Comparison of ENCODE assay signal across 24 mouse cellular contexts in genomic region chr16:10621710-10622109, GRCm38 (mm10).
DNase-seq lines count a peak whose midpoint lies in the region; ATAC-seq and TF ChIP-seq lines count a peak whose summit lies in the region.
"Had no signal": no experiment of that assay in that cellular context is flagged by ENCODE, and none has a peak within 500 bp of the region (broad histone marks: within the 10 kb centered on the region; RNA-seq: fewer than 3 reads in every experiment).

No protein-coding gene starts in this region.

- no peaks in the 10 kb centered on the region for H3K36me3 ChIP-seq in lung, embryonic 15.5 days
- peaks cover 30% of the 10 kb centered on the region; the same call in 1 of the 2 replicates for H3K36me3 ChIP-seq in embryonic facial prominence, embryonic 13.5 days
- no peaks in the 10 kb centered on the region for H3K36me3 ChIP-seq in stomach, embryonic 16.5 days (ENCODE audit: control insufficient read depth, insufficient read depth, low read length)
- H3K36me3 ChIP-seq in hindbrain, embryonic 14.5 days (replicated peaks; ENCODE audit: control insufficient read depth, insufficient read depth) = peaks cover 34% of the 10 kb centered on the region

- H3K4me2 ChIP-seq in lung, embryonic 15.5 days = no peak overlapping the region
- H3K4me2 ChIP-seq in embryonic facial prominence, embryonic 13.5 days = no peak overlapping the region
- H3K4me2 ChIP-seq in stomach, embryonic 16.5 days (ENCODE audit: low read depth, low read length) = no peak overlapping the region
- no peak overlapping the region for H3K4me2 ChIP-seq in hindbrain, embryonic 14.5 days (replicated peaks)
- H3K4me2 ChIP-seq: limb, embryonic 13.5 days; liver, embryonic 11.5 days; midbrain, embryonic 13.5 days had no signal

- no peaks in the 10 kb centered on the region for H3K27me3 ChIP-seq in lung, embryonic 15.5 days
- no peaks in the 10 kb centered on the region for H3K27me3 ChIP-seq in embryonic facial prominence, embryonic 13.5 days
- no peaks in the 10 kb centered on the region for H3K27me3 ChIP-seq in stomach, embryonic 16.5 days (ENCODE audit: control insufficient read depth, insufficient read depth, low read length)
- H3K27me3 ChIP-seq in hindbrain, embryonic 14.5 days (ENCODE audit: control insufficient read depth, insufficient read depth, low read length) = no peaks in the 10 kb centered on the region
- H3K27me3 ChIP-seq: limb, embryonic 13.5 days; midbrain, embryonic 13.5 days had no signal

- H3K9me3 ChIP-seq in lung, embryonic 15.5 days = no peaks in the 10 kb centered on the region
- H3K9me3 ChIP-seq in embryonic facial prominence, embryonic 13.5 days = no peaks in the 10 kb centered on the region
- no peaks in the 10 kb centered on the region for H3K9me3 ChIP-seq in stomach, embryonic 16.5 days (replicated peaks; ENCODE audit: control insufficient read depth, low read length)
- H3K9me3 ChIP-seq in hindbrain, embryonic 14.5 days (ENCODE audit: control insufficient read depth, low read length) = no peaks in the 10 kb centered on the region
- H3K9me3 ChIP-seq: heart, embryonic 10.5 days; limb, embryonic 13.5 days; midbrain, embryonic 13.5 days had no signal

- TF ChIP-seq CTCF in embryonic fibroblast, embryonic 13.5 days (IDR thresholded peaks at IDR 0.05; ENCODE audit: borderline replicate concordance, insufficient read depth, low read length) = no peak

- peaks cover 12% of the 10 kb centered on the region for H3K4me1 ChIP-seq in lung, embryonic 15.5 days
- peaks cover 20% of the 10 kb centered on the region for H3K4me1 ChIP-seq in embryonic facial prominence, embryonic 13.5 days
- peaks cover 13% of the 10 kb centered on the region for H3K4me1 ChIP-seq in embryonic fibroblast, embryonic 13.5 days (ENCODE audit: control insufficient read depth, insufficient read depth, low read length)
- H3K4me1 ChIP-seq in stomach, embryonic 16.5 days (ENCODE audit: control insufficient read depth, insufficient read depth, low read length) = peaks cover 7% of the 10 kb centered on the region; the same call in 1 of the 2 replicates
- no peaks in the 10 kb centered on the region for H3K4me1 ChIP-seq in hindbrain, embryonic 14.5 days (replicated peaks; ENCODE audit: control insufficient read depth, insufficient read depth, low read length)
- H3K4me1 ChIP-seq: midbrain, embryonic 13.5 days had no signal

- H3K4me3 ChIP-seq in lung, embryonic 15.5 days = no peak overlapping the region
- H3K4me3 ChIP-seq in embryonic facial prominence, embryonic 13.5 days = no peak overlapping the region
- H3K4me3 ChIP-seq in embryonic fibroblast, embryonic 13.5 days (ENCODE audit: insufficient read depth, low read length) = no peak overlapping the region
- H3K4me3 ChIP-seq in stomach, embryonic 16.5 days (replicated peaks; ENCODE audit: low read length) = no peak overlapping the region
- no peak overlapping the region for H3K4me3 ChIP-seq in hindbrain, embryonic 14.5 days (replicated peaks; ENCODE audit: low read length)
- H3K4me3 ChIP-seq: heart, embryonic 10.5 days; limb, embryonic 13.5 days; midbrain, embryonic 13.5 days had no signal

- no peak for DNase-seq in lung, postnatal 14 days
- DNase-seq in hindbrain, embryonic 14.5 days (ENCODE audit: low spot score) = no peak
- DNase-seq in cerebellum, postnatal 4 days (ENCODE audit: low spot score in 2 of 2) = no peak
- DNase-seq: adrenal gland, postnatal 25 days; B cell, adult 2 months; cerebellum, adult 2 months; cerebellum, postnatal 14 days; gastrocnemius, postnatal 14 days; heart, adult 11 months; heart, postnatal 4 days; kidney, adult 2 months; kidney, postnatal 4 days; thymus, postnatal 14 days had no signal

- no peak overlapping the region for H3K9ac ChIP-seq in lung, embryonic 15.5 days
- no peak overlapping the region for H3K9ac ChIP-seq in embryonic facial prominence, embryonic 13.5 days
- no peak overlapping the region for H3K9ac ChIP-seq in stomach, embryonic 16.5 days (ENCODE audit: low read length)
- no peak overlapping the region for H3K9ac ChIP-seq in hindbrain, embryonic 14.5 days
- H3K9ac ChIP-seq: limb, embryonic 13.5 days; midbrain, embryonic 13.5 days had no signal

- H3K27ac ChIP-seq in lung, embryonic 15.5 days = peak overlapping the region; percentile 75
- H3K27ac ChIP-seq in embryonic facial prominence, embryonic 13.5 days = peak overlapping the region; percentile 35; the same call in 1 of the 2 replicates
- peak overlapping the region; percentile 96 for H3K27ac ChIP-seq in embryonic fibroblast, embryonic 13.5 days (ENCODE audit: insufficient read depth, low read length)
- peak overlapping the region; percentile 54 for H3K27ac ChIP-seq in stomach, embryonic 16.5 days (ENCODE audit: low read length)
- no peak overlapping the region for H3K27ac ChIP-seq in hindbrain, embryonic 14.5 days
- H3K27ac ChIP-seq: heart, embryonic 10.5 days; limb, embryonic 13.5 days; macrophage; midbrain, embryonic 13.5 days had no signal

- peak; percentile 66; the same call in 1 of the 2 replicates for ATAC-seq in lung, embryonic 15.5 days (ENCODE audit: borderline replicate concordance, extremely low read depth, low FRiP score, low TSS enrichment)
- ATAC-seq in embryonic facial prominence, embryonic 13.5 days (ENCODE audit: insufficient number of reproducible peaks, insufficient read depth, low FRiP score, low TSS enrichment, low read depth) = no peak
- no peak for ATAC-seq in stomach, embryonic 16.5 days (ENCODE audit: insufficient read depth, low FRiP score)
- no peak for ATAC-seq in hindbrain, embryonic 14.5 days (ENCODE audit: low FRiP score)
- ATAC-seq: forebrain, embryonic 14.5 days; hindbrain, embryonic 16.5 days; midbrain, embryonic 13.5 days had no signal

- TF ChIP-seq POLR2A in embryonic fibroblast, embryonic 13.5 days (IDR thresholded peaks at IDR 0.05; ENCODE audit: low read depth, low read length) = no peak

- WGBS in lung, embryonic 15.5 days = 27% methylated on average over 1 of the region's 1 CpGs
- WGBS in embryonic facial prominence, embryonic 13.5 days = 18% methylated on average over 1 of the region's 1 CpGs
- 41% methylated on average over 1 of the region's 1 CpGs for WGBS in stomach, embryonic 16.5 days
- whole genome bisulfite sequencing in hindbrain, embryonic 14.5 days = 67% methylated on average over 1 of the region's 1 CpGs
